Mouse (Mus musculus) embryonic facial prominence, embryonic 11.5 days (tissue): ENCODE results near the gene Pbx1. TPM values are rescaled to one million over a fixed set of nuclear protein-coding genes. Genes with fewer than 3 reads are reported as not detected.
A peak's percentile ranks its signal among the peaks of the same experiment; 100 is the strongest.

ENCODE experiments used
- ATAC-seq: fragments of 200-750 bp; cut with Nextera tagmentation; replicated peaks from 2 replicates; pipeline ENCODE4 v1.8.0; 2017; ENCODE audit warnings: low read depth; ENCODE audit not compliant: insufficient number of reproducible peaks, low FRiP score, low TSS enrichment
- DNase-seq: peaks from one replicate; pipeline ENCODE4 v3.0.0-alpha.2; 2015; ENCODE audit warnings: low spot score
- H3K27ac ChIP-seq: fragments of 300-500 bp; sonication (generic); replicated peaks from 2 replicates; pipeline ENCODE4 v1.5.1; 2014; ENCODE audit warnings: mild to moderate bottlenecking, low read depth, low read length, control low read depth
- H3K27me3 ChIP-seq: fragments of 300-500 bp; sonication (generic); 2 replicates; pipeline ENCODE4 v1.6.1; 2014; ENCODE audit warnings: mild to moderate bottlenecking, low read length, moderate library complexity, mixed read lengths; ENCODE audit not compliant: control insufficient read depth, insufficient read depth
- H3K36me3 ChIP-seq: fragments of 300-500 bp; sonication (generic); replicated peaks from 2 replicates; pipeline ENCODE4 v1.6.1; 2014; ENCODE audit warnings: low read depth, mild to moderate bottlenecking, low read length, moderate library complexity, mixed read lengths; ENCODE audit not compliant: control insufficient read depth, insufficient read depth
- H3K4me1 ChIP-seq: fragments of 300-500 bp; sonication (generic); 2 replicates; pipeline ENCODE4 v1.6.1; 2014; ENCODE audit warnings: low read length, mixed read lengths; ENCODE audit not compliant: control insufficient read depth, insufficient read depth
- H3K4me2 ChIP-seq: fragments of 300-500 bp; sonication (generic); 2 replicates; pipeline ENCODE4 v1.6.1; 2014; ENCODE audit warnings: low read depth, mild to moderate bottlenecking, control low read depth, low read length, moderate library complexity
- H3K4me3 ChIP-seq: fragments of 300-500 bp; sonication (generic); 2 replicates; pipeline ENCODE4 v1.5.1; 2014; ENCODE audit warnings: low read depth, low read length, control low read depth
- H3K9ac ChIP-seq: fragments of 300-500 bp; sonication (generic); replicated peaks from 2 replicates; pipeline ENCODE4 v1.6.1; 2014; ENCODE audit warnings: mild to moderate bottlenecking, control low read depth, low read length
- H3K9me3 ChIP-seq: fragments of 300-500 bp; sonication (generic); replicated peaks from 2 replicates; pipeline ENCODE4 v1.6.1; 2016; ENCODE audit warnings: mild to moderate bottlenecking, low read length, inconsistent platforms, mixed read lengths; ENCODE audit not compliant: control insufficient read depth
- WGBS: fragments of 180-500 bp; shearing (Covaris S2); extraction: QIAGEN DNeasy Blood & Tissue Kit; methylation state at CpG from one replicate; pipeline ENCODE4 v1.1.7; 2014; 5-methylcytosine and 5-hydroxymethylcytosine counted together
- polyA plus RNA-seq: library from polyadenylated mRNA; unstranded; fragments of >200 nt; fragmentation: Nextera tagmentation; extraction: Ambion mirVana; gene quantifications from 2 replicates; pipeline ENCODE4 v1.2.1, GENCODE M21; 2014

The Pbx1 gene
- polyA plus RNA-seq, 1 experiment from 2014 or later = 47.8 TPM

DNA sequence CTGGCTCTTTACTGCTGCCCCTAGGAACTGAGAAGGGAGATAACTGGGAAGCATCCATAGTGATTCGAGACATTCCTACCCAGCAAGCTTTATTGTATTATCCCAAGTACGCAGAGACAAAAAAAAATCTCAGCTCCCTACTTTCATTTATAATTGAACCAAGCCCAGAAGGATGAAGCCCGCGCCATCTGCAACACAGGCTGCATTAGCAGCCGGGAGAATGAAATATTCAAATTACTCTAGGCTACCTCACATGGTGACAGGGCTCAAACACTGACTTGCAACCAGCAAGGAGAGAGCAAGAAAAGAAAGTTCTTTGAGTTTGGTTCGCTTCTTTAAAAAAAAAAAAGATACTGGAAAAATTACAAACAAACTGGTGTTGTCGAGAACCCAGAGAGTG lies 191.2 kb downstream of the Pbx1 start:
- Histone ChIP-seq H3K4me1 (peaks cover 12% of the 10 kb centered on the region), H3K36me3 (no peaks in the 10 kb centered on the region), H3K9ac (no peak overlapping the region), H3K4me2 (no peak overlapping the region), H3K9me3 (no peaks in the 10 kb centered on the region), H3K27me3 (no peaks in the 10 kb centered on the region), H3K4me3 (no peak overlapping the region), H3K27ac (peak overlapping the region; percentile 59)
- WGBS = 36% methylated on average over 7 of the region's 7 CpGs
- DNase-seq = peak; percentile 58
- ATAC-seq = no peak

DNA sequence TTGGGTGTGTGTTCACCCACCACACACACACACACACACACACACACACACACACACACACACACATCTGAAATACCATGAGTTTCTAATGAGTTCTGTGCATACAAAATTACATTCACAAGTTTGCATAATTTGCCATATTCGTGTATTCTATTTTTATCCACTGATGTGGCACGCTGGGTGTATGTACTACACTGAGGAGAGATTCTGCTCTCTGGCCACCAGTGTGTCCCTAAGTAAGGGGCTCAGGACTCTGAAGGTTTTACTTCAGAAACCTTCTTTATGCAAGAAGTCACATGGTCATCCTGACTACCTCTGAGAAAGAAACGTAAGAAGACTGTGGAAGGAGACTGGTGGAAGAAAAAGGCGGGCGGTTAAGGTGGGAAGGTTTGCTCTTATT lies 191.7 kb downstream of the Pbx1 start:
- Histone ChIP-seq H3K4me3 (no peak overlapping the region), H3K4me1 (peaks cover 9% of the 10 kb centered on the region), H3K27ac (peak overlapping the region; percentile 59), H3K9ac (no peak overlapping the region), H3K4me2 (no peak overlapping the region), H3K27me3 (no peaks in the 10 kb centered on the region), H3K36me3 (no peaks in the 10 kb centered on the region), H3K9me3 (no peaks in the 10 kb centered on the region)
- ATAC-seq (no peak), DNase-seq (no peak)
- WGBS = 83% methylated on average over 5 of the region's 5 CpGs

DNA sequence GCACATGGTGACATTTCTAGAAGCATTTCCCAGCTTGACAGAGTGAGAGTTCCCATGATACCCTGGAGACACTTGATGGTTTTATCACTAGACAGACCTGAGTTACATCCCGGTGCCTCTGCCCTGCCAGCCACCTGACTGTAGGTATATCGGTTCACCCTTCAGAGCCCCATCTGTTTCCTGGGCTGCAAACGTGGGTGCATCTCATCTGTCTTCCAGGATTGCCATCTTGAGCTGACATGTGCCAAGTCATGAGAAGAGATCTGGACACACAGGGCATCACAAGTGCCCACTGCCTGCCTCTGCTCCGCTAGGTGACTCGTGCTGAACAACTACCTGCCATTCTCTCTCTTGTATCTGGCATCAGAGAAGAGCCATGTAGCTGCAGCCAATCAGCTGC lies 196.0 kb downstream of the Pbx1 start:
- DNase-seq (no peak), ATAC-seq (no peak)
- H3K9me3 ChIP-seq = no peaks in the 10 kb centered on the region
- H3K4me3 ChIP-seq = no peak overlapping the region
- 90% methylated on average over 5 of the region's 5 CpGs for WGBS
- H3K36me3 ChIP-seq = no peaks in the 10 kb centered on the region
- H3K4me1 ChIP-seq = no peaks in the 10 kb centered on the region; the same call in 1 of the 2 replicates
- H3K27ac ChIP-seq = no peak overlapping the region
- H3K27me3 ChIP-seq = no peaks in the 10 kb centered on the region
- H3K4me2 ChIP-seq = no peak overlapping the region
- H3K9ac ChIP-seq = no peak overlapping the region

DNA sequence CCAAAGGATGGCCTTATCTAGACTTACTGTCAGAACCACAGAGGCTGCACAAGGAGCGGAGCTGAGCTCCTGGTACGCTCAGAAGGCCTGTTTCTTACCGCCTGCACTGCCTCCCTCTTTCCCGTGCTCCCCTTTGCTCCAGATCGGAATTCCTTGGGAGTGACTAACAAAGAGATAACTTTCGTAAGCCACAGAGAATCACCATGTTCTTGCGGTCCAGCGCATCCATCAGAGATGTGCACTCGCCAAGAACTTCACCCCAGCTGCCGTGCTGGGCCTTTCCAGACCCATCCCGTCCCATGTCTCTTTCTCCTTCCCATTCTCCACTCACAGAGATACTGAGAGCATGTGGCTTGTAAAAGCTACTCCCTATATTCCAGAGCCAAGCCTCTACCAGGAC lies 197.7 kb downstream of the Pbx1 start:
- H3K27ac ChIP-seq = no peak overlapping the region

DNA sequence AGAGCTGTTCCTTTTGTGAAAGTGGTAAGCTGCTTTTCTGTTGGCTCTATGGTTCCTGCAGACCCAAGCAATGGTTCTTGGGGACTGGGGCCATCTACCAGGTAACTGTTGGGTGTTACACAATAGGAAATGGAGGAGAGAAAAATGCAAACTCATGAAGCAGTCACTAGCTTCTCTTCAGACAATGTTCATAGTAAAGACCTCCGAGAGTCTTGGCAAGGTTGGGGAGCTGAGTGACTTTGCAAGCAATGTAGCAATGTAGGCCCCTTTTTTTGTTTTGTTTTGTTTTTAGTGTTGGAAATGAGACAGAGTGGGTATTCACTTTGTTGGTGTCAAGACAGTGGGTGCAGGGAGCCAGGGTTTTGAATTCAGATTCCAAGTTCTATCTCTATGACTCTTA lies 198.9 kb downstream of the Pbx1 start:
- no peaks in the 10 kb centered on the region for H3K27me3 ChIP-seq
- 100% methylated on average over 1 of the region's 1 CpGs for WGBS
- DNase-seq = no peak

More for the DNA sequence above, 197.7 kb downstream of the Pbx1 start:
- no peak overlapping the region for H3K4me2 ChIP-seq
- H3K4me3 ChIP-seq = no peak overlapping the region
- DNase-seq = no peak
- no peaks in the 10 kb centered on the region for H3K4me1 ChIP-seq
- H3K27me3 ChIP-seq = no peaks in the 10 kb centered on the region
- WGBS = 77% methylated on average over 11 of the region's 11 CpGs
- no peaks in the 10 kb centered on the region for H3K9me3 ChIP-seq
- H3K9ac ChIP-seq = no peak overlapping the region
- no peaks in the 10 kb centered on the region for H3K36me3 ChIP-seq
- no peak for ATAC-seq

DNA sequence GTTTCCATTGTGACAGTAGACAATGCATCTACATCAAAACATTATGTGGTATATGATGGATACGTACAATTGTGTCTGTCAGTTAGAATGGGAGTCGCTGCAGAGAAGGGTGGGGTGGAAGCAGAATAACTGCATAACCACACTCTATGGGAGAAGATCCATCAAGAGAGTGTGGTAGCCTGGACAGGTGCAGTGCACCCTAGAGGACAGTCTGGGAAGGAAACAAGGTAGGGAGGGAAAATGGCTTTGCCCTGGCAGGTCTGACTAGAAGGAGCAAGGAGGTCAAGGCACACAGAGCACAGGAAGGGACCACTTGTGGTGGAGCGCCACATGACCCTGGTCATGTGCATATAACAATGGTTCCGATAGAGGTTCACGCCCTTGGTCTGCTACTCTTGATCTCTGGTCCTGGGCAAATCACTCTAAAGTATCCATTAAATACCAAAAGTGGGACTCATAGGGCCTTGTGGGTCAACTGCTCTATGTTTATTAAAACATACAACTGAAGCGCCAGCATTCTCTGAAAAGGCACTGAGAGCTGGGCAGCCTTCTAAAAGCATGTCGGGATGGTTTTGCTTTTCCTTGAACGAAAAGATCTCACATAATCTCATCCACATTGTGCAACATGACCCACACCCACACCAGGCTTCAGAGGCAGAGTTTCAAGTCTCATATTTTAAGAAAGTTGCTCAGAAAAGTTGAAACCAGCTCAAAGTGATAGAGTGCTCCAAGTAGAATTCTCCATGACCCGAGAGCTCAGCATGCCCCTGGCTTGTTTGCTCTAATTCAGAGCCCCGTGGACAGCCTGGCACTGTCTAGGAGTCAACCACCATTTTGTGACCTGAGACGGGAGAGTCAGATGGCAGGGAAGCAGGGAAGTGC lies 200.3 kb downstream of the Pbx1 start:
- Histone ChIP-seq H3K27me3 (no peaks in the 10 kb centered on the region), H3K9me3 (no peaks in the 10 kb centered on the region), H3K4me1 (no peaks in the 10 kb centered on the region), H3K4me3 (no peak overlapping the region), H3K36me3 (no peaks in the 10 kb centered on the region), H3K27ac (no peak overlapping the region), H3K4me2 (no peak overlapping the region), H3K9ac (no peak overlapping the region)
- 85% methylated on average over 11 of the region's 11 CpGs for WGBS
- DNase-seq (no peak), ATAC-seq (no peak)

More for the DNA sequence above, 198.9 kb downstream of the Pbx1 start:
- H3K4me1 ChIP-seq = no peaks in the 10 kb centered on the region
- H3K36me3 ChIP-seq = no peaks in the 10 kb centered on the region
- no peak for ATAC-seq
- no peaks in the 10 kb centered on the region for H3K9me3 ChIP-seq
- no peak overlapping the region for H3K9ac ChIP-seq
- H3K4me3 ChIP-seq = no peak overlapping the region
- no peak overlapping the region for H3K4me2 ChIP-seq
- H3K27ac ChIP-seq = no peak overlapping the region

DNA sequence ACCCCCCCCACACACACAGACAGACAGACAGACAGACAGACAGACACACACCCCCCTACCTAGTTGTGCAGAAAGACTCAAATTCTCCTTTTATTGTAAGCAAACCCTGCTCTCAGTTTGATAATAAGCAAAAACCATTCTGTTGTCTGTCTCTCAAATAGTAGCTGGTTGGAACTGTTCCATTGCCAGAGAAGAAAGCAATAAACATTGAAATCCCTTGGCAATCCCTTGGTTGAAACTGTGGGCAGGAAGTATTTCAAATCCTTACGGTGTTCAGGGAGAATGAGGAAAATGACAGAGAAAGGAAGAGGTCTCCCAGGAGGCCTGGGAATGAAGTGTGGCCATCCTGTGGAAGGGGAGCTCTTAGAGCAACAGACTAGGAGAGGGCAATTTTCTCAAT lies 201.2 kb downstream of the Pbx1 start:
- WGBS = 39% methylated on average over 1 of the region's 1 CpGs

DNA sequence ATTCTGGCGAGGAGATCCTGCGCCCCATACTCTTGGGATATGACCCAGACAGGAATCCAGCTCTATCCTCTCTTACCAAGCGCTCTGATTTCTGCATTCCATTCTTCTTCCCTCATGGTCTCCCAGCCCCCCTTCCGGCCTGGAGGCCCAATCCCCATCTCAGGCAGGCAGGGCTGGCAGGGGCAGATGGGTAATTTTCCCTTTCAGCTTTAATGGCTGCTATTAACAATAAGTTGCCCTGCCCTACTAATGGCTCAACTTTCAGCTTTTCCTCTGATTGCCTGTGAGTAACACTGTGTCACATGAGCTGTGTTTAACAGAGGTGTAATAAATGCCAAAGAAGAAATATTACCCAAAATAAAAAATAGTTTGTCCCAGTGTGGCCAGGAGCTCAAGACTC lies 201.9 kb downstream of the Pbx1 start:
- H3K4me3 ChIP-seq = no peak overlapping the region
- H3K27ac ChIP-seq = peak overlapping the region; percentile 52; the same call in 1 of the 2 replicates
- no peak overlapping the region for H3K4me2 ChIP-seq
- DNase-seq (peak; percentile 72), ATAC-seq (peak; percentile 49)
- no peaks in the 10 kb centered on the region for H3K27me3 ChIP-seq
- no peaks in the 10 kb centered on the region for H3K36me3 ChIP-seq
- no peaks in the 10 kb centered on the region for H3K9me3 ChIP-seq
- WGBS = 27% methylated on average over 4 of the region's 4 CpGs
- no peaks in the 10 kb centered on the region for H3K4me1 ChIP-seq
- H3K9ac ChIP-seq = no peak overlapping the region

More for the DNA sequence above, 201.2 kb downstream of the Pbx1 start:
- Histone ChIP-seq H3K4me1 (no peaks in the 10 kb centered on the region), H3K9ac (no peak overlapping the region), H3K36me3 (no peaks in the 10 kb centered on the region), H3K27me3 (no peaks in the 10 kb centered on the region), H3K4me3 (no peak overlapping the region), H3K27ac (peak overlapping the region; percentile 52), H3K9me3 (no peaks in the 10 kb centered on the region), H3K4me2 (no peak overlapping the region)
- ATAC-seq (no peak), DNase-seq (no peak)
